In genomic region chr11:77624441-77625060, GRCm38 (mm10) we compare ENCODE assay signal across 7 mouse cellular contexts. TPM values are rescaled to one million over a fixed set of nuclear protein-coding genes. Genes with fewer than 3 reads are reported as not detected.
DNase-seq lines count a peak whose midpoint lies in the region; ATAC-seq lines count a peak whose summit lies in the region.

No protein-coding gene starts in this region.

- peak overlapping the region; percentile 37 for H3K4me3 ChIP-seq in forebrain, embryonic 15.5 days
- H3K4me3 ChIP-seq in hindbrain, embryonic 10.5 days, result peak overlapping the region; percentile 50
- H3K4me3 ChIP-seq in midbrain, embryonic 13.5 days (replicated peaks), result peak overlapping the region; percentile 39

- no peaks in the 10 kb centered on the region for H3K9me3 ChIP-seq in forebrain, embryonic 15.5 days
- H3K9me3 ChIP-seq in hindbrain, embryonic 10.5 days, result no peaks in the 10 kb centered on the region
- no peaks in the 10 kb centered on the region for H3K9me3 ChIP-seq in midbrain, embryonic 13.5 days

- ATAC-seq in cerebellum, adult (ENCODE audit: insufficient number of reproducible peaks, low FRiP score, low TSS enrichment), result peak; percentile 52; the same call in 1 of the 2 replicates
- peak; percentile 81 for ATAC-seq in forebrain, embryonic 15.5 days (replicated peaks)
- ATAC-seq in midbrain, embryonic 13.5 days, result peak; percentile 85

- peaks cover 31% of the 10 kb centered on the region for H3K4me1 ChIP-seq in forebrain, embryonic 15.5 days
- peaks cover 26% of the 10 kb centered on the region for H3K4me1 ChIP-seq in hindbrain, embryonic 10.5 days (replicated peaks)
- H3K4me1 ChIP-seq in midbrain, embryonic 13.5 days (replicated peaks), result peaks cover 31% of the 10 kb centered on the region

- intact Hi-C loops in left cerebral cortex, postnatal 4 days (cut with DNase I), result no loop called here

- peak; percentile 88 for DNase-seq in NIH3T3 (ENCODE audit: low read depth)
- peak; percentile 47 for DNase-seq in hindbrain, embryonic 10.5 days (ENCODE audit: low spot score)
- peak; percentile 48 for DNase-seq in left cerebral cortex, postnatal 4 days
- DNase-seq in testis, postnatal 14 days (ENCODE audit: low spot score), result peak; percentile 17

- H3K36me3 ChIP-seq in forebrain, embryonic 15.5 days, result no peaks in the 10 kb centered on the region
- no peaks in the 10 kb centered on the region for H3K36me3 ChIP-seq in hindbrain, embryonic 10.5 days
- no peaks in the 10 kb centered on the region for H3K36me3 ChIP-seq in midbrain, embryonic 13.5 days

- H3K4me2 ChIP-seq in forebrain, embryonic 15.5 days (replicated peaks), result peak overlapping the region; percentile 69
- H3K4me2 ChIP-seq in midbrain, embryonic 13.5 days (replicated peaks), result peak overlapping the region; percentile 85

- peak overlapping the region; percentile 79 for H3K27ac ChIP-seq in forebrain, embryonic 15.5 days (replicated peaks)
- peak overlapping the region; percentile 66 for H3K27ac ChIP-seq in hindbrain, embryonic 10.5 days
- H3K27ac ChIP-seq in midbrain, embryonic 13.5 days, result peak overlapping the region; percentile 83

- H3K27me3 ChIP-seq in forebrain, embryonic 15.5 days, result no peaks in the 10 kb centered on the region
- peaks cover 7% of the 10 kb centered on the region; the same call in 1 of the 2 replicates for H3K27me3 ChIP-seq in hindbrain, embryonic 10.5 days (ENCODE audit: insufficient read depth, poor library complexity, severe bottlenecking)
- no peaks in the 10 kb centered on the region for H3K27me3 ChIP-seq in midbrain, embryonic 13.5 days

- WGBS in forebrain, embryonic 15.5 days, result under 1% methylated on average over 17 of the region's 17 CpGs
- under 1% methylated on average over 17 of the region's 17 CpGs for WGBS in hindbrain, embryonic 10.5 days
- WGBS in midbrain, embryonic 13.5 days, result under 1% methylated on average over 17 of the region's 17 CpGs

- peak overlapping the region; percentile 32 for H3K9ac ChIP-seq in forebrain, embryonic 15.5 days (replicated peaks)
- peak overlapping the region; percentile 59 for H3K9ac ChIP-seq in midbrain, embryonic 13.5 days (replicated peaks)

RNA-seq across cellular contexts. Expression of gene Taok1, which starts 16.9 kb away (rescaled TPM):
- polyA plus RNA-seq in forebrain, embryonic 15.5 days (2015; fragmentation: Nextera tagmentation; extraction: Ambion mirVana), result 27.0 and 28.9 TPM in 2 replicates
- 11.9 and 13.6 TPM in 2 replicates for polyA plus RNA-seq in hindbrain, embryonic 10.5 days (2016; fragmentation: Nextera tagmentation; extraction: Ambion mirVana)
- total RNA-seq in left cerebral cortex, postnatal 4 days (2021), result 100 to 1,000 TPM; 104 to 113 TPM
- polyA plus RNA-seq in midbrain, embryonic 13.5 days (2015; fragmentation: Nextera tagmentation; extraction: Ambion mirVana), result 23.9 and 27.1 TPM in 2 replicates

Comparison
In these comparisons a context has a peak if more than half of its experiments do, and no peak if none do; other contexts are left out.
1. Peak in every context shown above with its lines: DNase-seq, ATAC-seq, H3K4me3 ChIP-seq and H3K27ac ChIP-seq.
2. DNase-seq: peak in every context shown above with its lines; median percentile 88 in NIH3T3; 48 in left cerebral cortex, postnatal 4 days; 47 in hindbrain, embryonic 10.5 days; 17 in testis, postnatal 14 days.